Mouse (Mus musculus): ENCODE measurements around the gene Tmprss9. TPM values are rescaled to one million over a fixed set of nuclear protein-coding genes. Genes with fewer than 3 reads are reported as not detected.

Gene Tmprss9
- total RNA-seq, 2 experiments from 2014 or later, result 0.40 to 0.62 TPM

DNA sequence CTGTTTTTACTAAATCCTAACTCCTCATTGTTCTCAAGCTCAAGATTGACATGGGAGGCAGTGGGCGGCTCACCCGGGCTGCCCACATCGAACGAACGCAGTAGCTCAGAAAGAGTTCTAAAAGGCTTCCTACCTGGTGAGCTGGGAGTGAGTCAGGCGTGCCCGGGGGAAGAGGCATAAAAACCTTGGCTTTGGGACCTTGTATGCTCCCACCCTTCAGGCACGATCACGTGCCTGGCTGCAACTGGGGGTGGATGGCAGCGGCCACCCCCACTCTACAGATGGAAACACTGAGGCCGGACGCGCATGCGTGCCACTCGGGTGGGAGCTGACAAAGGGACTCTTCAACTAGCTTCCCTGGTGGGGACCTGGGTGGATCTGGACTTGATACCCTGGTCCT, 29.3 kb upstream of the Tmprss9 start:
- peak in 1 of 2 experiments; percentile 39 for DNase-seq (ENCODE audit: extremely low spot score in 1 of 2, low spot score in 1 of 2)

DNA sequence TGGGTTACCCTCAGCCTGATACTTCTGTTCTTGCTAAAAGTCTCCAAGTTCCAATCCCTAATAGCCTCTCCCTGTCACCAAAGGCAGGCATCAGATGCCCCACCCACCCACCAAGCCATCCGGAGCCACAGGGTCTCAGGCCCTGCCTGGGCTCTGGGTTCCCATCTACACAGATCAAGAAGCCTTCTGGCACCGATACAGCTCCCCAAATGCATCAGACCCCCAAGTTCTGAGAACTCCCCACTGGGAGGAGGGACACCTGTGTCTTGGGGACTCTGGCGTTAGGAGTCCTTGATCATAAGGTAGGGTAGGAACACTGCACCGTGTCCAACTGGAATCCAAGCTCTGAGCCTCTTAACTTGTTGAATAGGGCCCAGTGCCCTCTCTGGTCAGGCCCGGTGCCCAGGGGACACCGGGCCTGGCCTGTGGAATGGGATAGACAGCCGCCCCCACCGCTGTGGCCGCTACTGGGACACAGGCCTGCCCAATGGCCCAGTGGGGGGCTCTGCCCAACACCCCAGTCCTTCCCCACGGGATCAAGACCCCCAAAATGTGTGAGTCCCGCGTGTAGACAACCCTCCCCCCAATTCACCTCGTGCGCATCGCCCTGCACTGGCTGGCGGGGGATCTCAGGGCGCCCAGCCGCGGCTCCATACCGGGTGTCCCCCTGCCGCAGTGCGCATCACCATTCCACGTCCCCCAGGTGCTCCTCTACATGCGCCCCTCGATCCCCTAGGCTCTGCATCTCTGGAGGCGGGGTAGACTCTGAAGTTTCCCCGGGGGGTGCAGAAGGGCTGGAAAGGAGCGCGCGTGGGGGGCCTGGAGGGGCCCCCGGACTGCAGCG, 28.3 kb upstream of the Tmprss9 start:
- DNase-seq (ENCODE audit: extremely low spot score in 1 of 2, low spot score in 1 of 2), result no peak

DNA sequence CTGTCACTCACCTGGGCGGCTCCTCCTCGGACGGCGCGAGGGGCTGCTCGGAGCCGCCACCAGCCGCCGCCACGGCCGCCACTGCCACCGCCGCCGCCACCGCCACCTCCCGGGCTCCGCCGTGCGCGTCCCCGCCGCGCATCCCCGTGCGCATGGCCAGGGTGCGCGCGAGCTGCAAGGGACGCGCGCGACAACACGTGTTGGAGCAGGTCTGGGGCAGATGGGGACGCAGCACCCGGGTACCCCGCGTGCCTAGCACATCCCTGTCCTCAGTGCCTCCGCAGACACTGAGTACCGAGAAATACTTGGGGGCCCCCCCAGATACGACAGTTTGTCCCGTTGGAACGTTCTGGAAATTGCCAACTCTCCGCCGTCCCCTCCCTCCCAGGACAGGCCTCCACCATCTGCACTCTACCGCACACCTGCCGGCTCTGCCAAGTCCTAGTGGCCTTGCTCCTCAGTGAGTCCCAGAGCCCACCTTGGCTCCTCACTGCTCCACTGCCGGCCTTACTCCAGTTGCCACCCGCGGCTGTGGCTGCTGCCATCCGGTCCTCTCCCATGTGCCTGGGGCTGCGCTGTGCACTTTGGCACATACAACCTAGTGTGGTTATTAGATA, 27.6 kb upstream of the Tmprss9 start, which contains the start of gene Lingo3:
Gene Lingo3, minus strand, starts transcription at position 109 of the 617 bp plus-strand sequence.
- DNase-seq (ENCODE audit: extremely low spot score in 1 of 2, low spot score in 1 of 2), result peak; percentile 51 to 52

DNA sequence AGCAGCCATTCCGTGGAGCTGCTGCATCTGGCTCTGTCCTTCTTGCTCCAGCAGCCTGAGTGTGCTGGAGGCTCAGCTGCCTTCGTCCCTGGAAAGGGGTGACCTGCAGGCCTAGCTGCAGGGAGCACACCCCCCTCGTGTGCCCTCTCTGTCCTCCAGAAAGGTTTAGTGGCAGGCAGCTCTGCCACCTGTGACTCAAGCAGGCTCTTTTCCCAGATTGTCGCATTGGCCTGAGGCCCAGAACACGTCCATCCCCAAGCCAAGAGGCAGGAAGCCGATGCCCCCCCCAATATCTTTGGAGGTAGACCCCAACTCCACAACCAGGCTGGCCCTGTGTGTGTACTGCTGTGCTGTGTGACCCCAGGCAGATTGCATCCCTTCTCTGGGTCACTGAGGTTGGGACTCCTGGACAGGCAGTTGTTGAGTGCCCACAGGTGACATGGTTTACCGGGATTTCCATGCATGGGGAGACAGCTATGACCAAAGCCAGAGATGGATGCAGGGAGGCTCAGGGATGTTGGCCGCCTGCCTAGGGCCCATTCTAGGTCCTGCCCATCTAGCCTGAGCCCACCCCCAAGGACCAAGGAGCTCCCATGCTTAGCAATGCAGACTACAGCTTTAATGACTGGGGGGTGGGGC, 26.5 kb upstream of the Tmprss9 start:
- no peak for DNase-seq (ENCODE audit: extremely low spot score in 1 of 2, low spot score in 1 of 2)

DNA sequence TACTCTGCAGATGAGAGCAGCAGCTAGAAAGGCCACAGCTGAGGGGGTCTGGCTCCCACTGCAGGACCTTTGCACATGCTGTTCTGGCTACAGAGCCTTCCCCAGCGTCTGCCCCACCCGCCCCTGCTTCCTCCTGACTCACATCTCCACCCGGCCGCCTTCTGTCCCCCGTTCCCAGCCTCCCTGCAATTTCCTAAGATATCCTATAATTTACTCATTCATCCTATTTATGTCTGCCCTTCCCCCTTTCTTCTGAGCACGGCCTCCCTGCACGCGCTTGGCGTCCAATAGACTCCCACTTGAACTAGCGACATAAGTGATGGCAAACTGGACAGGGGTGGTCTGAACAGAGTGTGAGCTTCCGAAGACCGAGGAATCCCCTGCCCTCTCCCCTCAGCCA, 25.9 kb upstream of the Tmprss9 start:
- no peak for DNase-seq (ENCODE audit: extremely low spot score in 1 of 2, low spot score in 1 of 2)

DNA sequence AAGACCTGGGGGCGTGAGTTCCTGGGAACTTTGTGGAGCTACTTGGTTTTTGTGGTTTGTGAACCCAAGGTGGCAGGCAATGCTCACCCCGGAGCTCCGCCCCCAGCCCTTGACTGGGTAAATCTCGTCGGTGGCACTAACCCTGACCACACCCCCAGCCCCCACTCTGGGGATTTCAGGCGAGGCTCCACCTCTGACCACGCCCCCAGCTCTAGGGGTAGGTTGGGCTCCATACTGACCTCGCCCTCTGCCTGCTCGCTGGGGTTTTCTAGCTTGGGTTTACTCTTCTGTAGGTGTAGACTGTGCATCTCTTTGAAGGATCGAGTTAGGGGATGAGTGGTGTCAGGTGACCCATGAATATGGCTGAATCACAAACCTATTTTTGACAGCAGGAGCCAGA, 23.1 kb upstream of the Tmprss9 start:
- DNase-seq (ENCODE audit: extremely low spot score in 1 of 2, low spot score in 1 of 2), result no peak

DNA sequence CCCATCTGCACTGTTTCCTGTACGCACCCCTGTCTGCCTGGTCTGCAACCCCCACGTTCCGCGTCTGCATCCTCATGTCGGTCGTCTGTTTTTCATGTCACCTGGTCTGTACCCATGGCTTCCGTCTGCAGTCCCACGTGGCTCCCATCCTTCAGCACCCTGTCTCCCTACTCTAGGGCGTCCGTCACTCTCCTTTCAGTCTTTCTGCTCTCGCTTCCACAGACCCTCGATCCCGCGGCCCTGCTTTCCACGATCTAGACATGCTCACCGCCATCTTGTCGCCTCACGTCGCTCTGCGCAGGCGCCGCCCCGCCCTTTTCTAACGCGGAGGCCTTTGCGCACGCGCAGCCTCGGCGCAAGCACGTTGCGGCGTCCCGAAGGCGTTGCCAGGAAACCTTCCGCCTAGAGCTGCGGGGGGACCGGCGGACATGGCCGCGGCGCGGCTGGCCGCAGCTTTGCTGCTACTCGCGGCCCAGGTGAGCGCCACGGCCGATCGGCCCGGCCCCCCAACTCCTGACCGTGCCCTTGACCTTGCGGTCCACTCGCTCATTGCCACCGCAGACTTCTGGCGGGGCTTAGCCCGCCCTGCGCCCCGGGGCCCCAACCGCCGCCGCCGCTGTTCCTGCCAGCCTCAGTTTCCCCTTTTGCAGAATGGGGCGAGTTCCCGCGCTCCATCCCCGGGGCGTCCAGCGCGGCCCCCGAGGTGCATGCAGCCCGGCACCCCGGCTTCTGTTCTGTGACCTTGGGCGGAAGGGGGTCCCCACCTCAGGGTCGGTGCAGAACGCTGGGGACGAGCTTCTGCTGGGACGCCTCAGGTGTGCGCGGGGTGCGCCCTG, 16.5 kb upstream of the Tmprss9 start, which contains the start of the genes Lsm7 and Sppl2b:
Gene Lsm7, minus strand, starts transcription at position 297 of the 836 bp plus-strand sequence.
Gene Sppl2b, plus strand, starts transcription at position 363 of the 836 bp plus-strand sequence.
- DNase-seq (ENCODE audit: extremely low spot score in 1 of 2, low spot score in 1 of 2), result peak; percentile 96 to 99

DNA sequence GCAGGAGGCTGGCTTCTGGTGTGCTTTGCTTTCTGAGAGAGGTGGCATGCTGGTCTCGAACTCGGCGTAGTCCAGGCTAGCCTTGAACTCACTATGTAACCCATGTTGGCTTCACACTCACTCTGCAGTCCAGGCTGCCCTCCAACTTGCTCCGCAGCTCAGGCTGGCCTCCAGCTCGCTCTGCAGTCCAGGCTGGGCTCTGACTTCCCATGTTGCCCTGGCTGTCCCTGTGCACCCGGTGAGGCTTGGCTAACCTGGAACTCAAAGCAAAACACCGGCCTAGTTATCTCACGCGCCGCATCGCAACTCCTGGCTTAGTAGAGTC, 15.9 kb upstream of the Tmprss9 start:
- DNase-seq (ENCODE audit: extremely low spot score in 1 of 2, low spot score in 1 of 2), result no peak

DNA sequence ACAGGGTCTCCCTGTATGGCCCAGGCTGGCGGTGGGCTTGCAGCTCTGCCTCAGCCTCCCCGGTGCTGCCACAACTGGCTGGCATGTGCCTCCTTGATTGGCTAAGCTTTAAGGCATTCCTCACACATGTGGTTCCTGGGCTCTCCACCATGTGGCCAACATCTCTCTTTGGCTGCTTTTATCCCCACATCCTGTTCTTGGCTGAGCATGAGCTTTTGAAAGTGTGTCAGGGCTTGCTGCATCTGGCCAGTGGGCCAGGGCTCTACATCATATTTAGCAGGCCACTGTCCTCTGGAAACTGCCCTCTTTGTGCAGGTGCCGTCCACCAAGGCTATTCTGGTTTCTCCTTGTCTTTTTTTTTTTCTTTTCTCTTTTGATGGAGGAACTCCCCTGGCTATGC, 15.4 kb upstream of the Tmprss9 start:
- DNase-seq (ENCODE audit: extremely low spot score in 1 of 2, low spot score in 1 of 2), result no peak

DNA sequence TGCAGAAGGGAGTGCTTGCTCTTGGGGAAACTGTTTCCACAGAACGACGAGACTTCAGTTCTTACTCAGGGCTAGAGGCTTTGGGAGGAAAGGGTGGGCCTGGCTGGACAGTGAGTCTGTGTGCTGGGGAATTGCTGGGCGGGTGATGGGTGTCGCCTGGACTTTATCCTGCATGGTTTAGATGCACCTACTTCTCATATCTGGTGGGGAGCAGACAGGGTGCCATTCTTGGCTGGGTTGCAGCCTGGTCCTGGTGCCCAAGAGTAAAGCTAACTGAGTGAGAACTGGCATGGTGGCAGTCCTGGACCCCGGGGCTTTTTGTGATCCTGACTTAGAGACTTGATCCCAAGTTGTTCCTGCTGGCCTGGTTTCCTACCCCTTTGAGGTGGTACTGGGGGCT, 14.7 kb upstream of the Tmprss9 start:
- DNase-seq (ENCODE audit: extremely low spot score in 1 of 2, low spot score in 1 of 2), result no peak

DNA sequence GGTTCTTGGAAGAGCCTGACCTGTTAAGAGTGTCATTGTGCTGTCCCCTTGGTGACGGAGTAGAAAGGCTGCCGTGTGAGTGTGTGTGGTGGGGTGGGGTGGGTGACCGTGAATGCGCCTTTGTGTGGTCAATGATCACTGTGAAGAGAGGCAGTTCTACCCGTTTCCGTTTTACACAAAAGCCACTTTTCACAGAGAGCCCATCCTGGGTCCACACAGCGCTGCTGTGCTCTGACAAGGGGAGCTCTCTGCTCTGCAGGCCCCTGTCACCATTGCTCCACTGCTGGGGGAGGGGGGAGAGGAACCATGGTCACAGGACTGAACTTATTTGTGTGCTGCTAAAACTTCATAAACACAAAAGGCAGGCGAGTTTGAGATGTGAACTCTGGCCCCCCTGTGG, 14.3 kb upstream of the Tmprss9 start:
- no peak for DNase-seq (ENCODE audit: extremely low spot score in 1 of 2, low spot score in 1 of 2)

DNA sequence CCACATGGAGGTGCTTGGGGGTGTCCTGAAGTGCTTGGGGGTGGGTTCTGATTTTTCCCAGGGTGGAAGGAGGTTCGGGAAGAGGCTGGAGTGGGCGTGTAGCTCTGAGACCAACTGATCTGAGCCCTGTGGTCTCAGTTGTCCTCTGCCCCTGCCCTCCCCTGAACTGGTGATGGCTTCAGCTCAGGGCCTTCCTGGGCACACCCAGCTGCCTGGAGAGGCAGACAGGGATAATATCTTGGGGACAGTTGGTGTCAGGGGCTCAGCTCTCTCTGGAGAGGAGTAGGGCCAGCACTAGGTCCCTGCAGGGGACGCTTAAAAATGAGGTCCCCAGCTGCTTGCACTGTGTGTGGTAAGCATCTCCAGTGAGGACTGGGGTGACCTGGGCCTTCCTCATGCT, 13.8 kb upstream of the Tmprss9 start:
- no peak for DNase-seq (ENCODE audit: extremely low spot score in 1 of 2, low spot score in 1 of 2)

DNA sequence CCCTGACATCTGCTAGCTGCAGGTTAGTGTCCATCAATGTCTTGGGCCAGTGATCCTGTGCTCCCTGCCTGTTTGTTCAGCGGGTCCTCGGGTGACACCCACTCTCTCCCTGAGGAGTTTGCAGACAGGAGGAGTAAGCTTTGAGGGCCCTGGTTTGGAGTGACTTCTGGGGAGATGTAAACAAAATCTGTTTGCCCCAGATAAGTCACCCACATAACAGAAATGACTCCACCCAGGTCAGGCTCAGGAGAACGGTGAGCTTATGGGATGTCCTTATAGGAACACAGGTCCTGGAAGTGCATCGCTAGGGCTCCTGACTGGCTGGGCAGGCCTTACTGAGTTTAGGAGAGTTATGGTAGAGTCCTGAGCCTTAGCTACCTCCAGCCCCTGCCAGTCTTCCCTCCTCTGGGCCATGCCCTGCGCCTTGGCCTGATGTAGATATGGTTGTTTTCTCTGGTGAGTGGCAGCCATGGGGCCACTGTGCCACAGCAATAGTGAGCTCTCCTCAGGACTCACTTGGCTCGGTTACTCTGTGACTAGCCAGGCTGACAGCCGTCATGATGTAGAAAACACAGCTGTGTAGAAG, 13.2 kb upstream of the Tmprss9 start:
- no peak for DNase-seq (ENCODE audit: extremely low spot score in 1 of 2, low spot score in 1 of 2)

DNA sequence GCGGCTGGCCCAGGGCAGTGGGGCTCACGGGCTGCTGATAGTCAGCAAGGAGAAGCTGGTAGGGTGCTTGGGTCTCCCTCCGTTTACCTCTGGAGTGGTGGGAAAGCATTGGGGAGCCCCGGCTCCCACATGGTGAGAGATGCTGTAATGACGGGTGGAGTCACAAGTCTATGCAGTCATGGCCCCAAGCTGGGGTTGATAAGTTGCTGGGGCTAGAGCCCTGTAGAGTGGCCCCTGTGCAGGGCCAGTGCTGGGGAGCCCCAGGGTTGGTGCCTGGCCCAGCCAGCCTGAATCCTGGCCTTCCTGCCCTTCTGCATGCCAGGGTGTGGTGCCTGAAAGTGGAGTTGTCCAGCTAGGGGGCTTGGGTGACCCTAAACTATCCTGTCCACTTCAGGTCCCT, 9.3 kb upstream of the Tmprss9 start:
- no peak for DNase-seq (ENCODE audit: extremely low spot score in 1 of 2, low spot score in 1 of 2)

DNA sequence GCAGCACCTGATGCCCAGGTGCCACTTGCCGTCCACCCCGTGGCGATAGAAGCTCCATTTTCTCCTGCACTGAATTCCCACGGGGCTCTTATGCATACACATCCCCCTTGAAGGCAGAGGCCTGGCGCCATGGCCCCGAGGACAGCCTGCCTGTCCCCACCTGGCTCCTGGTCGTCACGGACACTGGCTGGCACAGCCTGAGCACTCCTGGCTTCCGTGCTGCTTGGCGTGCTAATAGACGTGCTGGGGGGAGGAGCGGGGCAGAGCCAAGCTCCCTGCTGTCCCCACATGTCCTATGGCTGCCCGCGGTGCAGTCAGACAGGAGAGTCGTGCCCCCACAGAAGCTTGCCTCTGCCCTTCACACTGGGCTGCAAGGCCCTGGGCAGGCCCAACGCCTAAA, 7.2 kb upstream of the Tmprss9 start:
- DNase-seq (ENCODE audit: extremely low spot score in 1 of 2, low spot score in 1 of 2), result no peak

DNA sequence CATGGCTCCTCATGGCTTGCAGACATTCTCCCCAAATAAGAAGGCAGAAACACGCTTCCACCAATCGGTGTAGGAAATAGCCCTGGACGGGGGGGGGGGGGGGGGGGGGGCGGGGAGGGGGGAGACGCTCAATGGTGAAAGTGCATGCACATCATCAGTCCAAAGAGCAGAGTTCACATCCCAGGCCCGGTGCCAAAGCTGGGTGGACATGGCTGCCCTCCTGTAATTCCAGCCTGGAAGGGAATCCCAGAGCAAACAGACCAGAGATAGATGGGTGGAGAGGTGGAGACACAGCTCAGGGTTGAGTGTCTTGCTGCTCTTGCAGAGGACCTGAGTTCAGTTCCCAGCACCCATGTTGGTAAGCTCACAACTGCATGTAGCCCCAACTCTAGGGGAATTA, 655 bp upstream of the Tmprss9 start:
- no peak for DNase-seq (ENCODE audit: extremely low spot score in 1 of 2, low spot score in 1 of 2)

DNA sequence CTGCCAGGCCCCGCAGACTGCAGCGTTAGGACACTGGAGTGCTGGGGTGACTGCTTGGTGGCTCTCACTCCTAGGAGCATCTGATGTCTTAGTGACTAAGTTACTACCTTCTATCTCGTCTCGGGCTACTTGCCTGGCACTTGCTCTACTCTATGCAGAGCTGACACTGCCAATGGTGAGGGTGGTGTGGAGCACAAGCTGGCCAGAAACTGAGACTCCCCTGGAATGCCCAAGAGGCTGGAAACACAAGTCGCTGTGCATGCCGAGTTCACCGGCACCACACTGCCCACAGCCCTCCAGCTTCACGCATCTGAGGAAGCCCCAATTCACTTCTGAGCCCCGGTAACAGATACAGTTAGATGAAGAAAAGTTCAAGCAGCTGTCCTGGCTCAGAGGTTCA, 2.4 kb downstream of the Tmprss9 start:
- no peak for DNase-seq (ENCODE audit: extremely low spot score in 1 of 2, low spot score in 1 of 2)

DNA sequence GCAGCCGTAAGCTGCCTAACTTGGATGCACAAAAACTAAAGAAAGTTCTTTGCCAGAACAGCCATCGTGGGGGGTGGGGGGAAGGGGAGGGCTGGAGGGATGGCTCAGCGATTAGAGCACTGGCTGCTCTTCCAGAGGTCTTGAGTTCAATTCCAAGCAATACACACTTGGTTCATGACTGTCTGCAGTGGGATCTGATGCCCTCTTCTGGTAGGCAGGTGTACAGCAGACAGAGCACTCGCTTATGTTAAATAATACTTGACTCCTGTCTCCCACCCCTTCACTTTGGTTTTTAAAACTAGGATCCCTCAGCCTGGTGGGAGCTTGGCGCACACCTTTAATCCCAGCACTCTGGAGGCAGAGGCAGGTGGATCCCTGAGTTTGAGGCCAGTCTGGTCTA, 4.4 kb downstream of the Tmprss9 start:
- peak in 1 of 2 experiments; percentile 62 for DNase-seq (ENCODE audit: extremely low spot score in 1 of 2, low spot score in 1 of 2)

DNA sequence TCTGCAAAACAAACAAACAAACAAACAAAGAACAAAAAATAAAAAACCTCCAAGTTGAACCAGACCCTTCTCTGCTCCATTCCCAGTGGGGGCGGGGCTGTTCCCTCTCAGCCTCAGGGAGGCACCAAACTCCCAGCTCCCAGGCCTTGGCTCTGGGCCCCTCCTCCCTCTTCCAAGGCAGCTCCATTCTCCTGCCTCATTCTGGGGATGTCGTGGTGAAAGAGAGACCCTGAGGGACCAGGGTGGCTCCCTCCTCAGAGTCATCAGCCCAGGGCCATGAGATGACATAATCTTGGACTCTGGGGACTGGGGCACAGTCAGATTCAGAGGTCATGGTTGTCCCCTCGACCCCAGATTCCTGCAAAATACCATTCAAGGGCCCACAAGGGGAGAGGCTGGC, 4.9 kb downstream of the Tmprss9 start:
- DNase-seq (ENCODE audit: extremely low spot score in 1 of 2, low spot score in 1 of 2), result no peak

DNA sequence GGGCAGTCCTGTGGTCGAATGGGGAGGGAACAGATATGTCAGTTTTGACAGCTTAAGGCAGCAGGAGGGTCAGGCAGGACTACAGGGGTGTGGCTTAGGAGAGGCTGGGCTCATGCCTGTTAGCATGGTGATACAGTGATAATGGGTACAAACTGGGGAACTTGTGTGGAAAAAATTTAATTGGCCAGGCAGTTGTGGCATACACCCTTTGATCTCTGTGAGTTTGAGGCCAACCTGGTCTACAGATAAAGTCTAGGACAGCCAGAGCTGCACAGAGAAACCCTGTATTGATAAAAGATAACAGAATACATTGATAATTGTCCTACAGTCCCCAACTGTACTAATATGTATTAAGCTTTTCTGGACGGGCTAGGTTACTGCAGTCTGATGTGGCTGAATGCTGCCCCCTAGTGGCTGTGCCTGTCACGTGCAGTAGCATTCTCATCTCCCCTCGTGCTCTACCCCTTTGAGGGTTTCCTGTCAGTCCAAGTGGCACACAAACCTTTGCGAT, 8.5 kb downstream of the Tmprss9 start:
- DNase-seq (ENCODE audit: extremely low spot score in 1 of 2, low spot score in 1 of 2), result peak; percentile 55 to 78
